Mouse (Mus musculus) A20 (cell line): ENCODE measurements around the gene Col5a3.
"Not testable (repeated sequence)": the region's sequence is repeated elsewhere in the genome, so short reads cannot be mapped to it uniquely, and the experiment has no call there.

ENCODE experiments used
- DNase-seq: peaks from one replicate; pipeline ENCODE4 v3.0.0-alpha.2; 2011; ENCODE audit warnings: low read depth, low spot score

The Col5a3 gene

GRCm38 (mm10) chr9:20814521-20815272 lies at the start of gene Col5a3:
Col5a3 (minus strand) TSS chr9:20815067.
- DNase-seq = no peak

DNA sequence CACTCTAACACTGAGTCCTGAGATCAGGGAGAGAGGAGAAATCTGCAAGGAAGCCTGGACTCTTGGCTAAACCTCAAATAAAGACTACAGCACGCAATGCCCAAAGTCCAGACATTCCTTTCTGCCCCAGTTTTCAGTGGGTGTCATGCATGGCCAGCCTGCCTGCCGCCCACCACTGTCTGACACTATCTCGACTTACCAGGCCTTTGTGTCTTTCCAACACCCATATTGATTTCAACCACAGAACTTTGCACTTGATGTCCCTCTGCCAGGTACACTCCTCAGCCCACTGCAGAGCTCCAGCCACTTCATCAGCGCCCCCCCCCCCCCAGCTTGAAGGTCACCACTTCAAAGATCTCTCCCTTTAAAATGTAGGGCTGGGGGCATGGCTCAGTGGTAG lies 47.4 kb upstream of the Col5a3 start:
- no peak for DNase-seq

DNA sequence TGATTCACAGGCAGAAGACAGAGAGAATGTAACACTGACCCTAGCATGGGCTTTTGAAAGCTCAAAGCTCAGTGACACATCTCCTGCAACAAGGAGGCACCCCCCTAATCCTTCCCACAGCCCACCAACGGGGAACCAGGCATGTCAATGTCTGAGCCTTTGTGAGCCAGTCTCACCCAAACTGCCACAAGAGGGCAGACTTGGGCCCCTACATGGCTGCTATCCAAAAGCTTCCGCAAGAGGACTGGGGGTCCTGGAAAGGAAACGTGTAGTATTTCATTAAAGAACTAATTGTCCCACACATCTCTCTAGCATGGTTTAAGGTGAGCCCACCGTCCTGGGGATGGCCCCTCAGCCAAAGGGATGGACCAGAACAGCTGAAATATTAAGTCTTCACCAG lies 47.0 kb upstream of the Col5a3 start:
- DNase-seq = peak; percentile 60

- DNase-seq = peak; percentile 28
These were observed 45.1 kb upstream of the Col5a3 start for GRCm38 (mm10) chr9:20859926-20860325.

DNA sequence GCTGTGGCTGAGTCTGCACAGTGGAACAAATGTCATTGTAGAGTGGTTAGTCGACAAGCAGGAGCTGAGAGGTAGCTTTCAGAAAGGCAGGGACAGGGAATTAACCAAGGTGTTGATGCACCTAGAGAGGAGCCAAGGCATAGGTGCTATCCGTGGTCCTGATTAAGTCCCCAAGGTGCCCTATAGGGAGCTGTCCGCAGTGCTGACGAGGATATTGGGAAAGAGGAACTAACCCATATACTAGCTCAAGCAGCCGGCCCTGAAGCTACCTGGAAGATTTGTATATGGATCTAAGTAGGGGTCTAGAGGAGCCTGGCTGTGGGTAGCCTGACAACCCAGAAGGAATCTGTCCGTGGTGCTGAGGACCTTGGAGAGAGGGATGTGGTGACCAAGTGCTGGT lies 42.3 kb upstream of the Col5a3 start:
- DNase-seq = peak; percentile 89

DNA sequence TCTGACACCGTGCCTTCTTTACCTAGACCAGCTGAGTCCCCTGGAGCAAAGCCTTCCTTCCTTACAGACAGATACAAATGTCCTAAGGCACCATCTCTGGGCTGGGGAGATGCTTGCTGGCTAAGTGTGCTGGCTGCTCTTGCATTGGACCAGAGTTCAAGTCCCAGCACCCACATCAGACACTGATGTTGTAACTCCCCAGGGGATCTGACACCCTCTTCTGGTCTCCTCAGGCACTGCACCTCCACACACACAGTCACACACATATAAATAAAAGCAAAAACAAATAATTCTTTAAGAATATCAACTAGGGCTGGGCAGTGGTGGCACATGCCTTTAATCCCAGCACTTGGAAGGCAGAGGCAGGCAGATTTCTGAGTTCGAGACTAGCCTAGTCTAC lies 35.3 kb upstream of the Col5a3 start:
- DNase-seq = no peak

DNA sequence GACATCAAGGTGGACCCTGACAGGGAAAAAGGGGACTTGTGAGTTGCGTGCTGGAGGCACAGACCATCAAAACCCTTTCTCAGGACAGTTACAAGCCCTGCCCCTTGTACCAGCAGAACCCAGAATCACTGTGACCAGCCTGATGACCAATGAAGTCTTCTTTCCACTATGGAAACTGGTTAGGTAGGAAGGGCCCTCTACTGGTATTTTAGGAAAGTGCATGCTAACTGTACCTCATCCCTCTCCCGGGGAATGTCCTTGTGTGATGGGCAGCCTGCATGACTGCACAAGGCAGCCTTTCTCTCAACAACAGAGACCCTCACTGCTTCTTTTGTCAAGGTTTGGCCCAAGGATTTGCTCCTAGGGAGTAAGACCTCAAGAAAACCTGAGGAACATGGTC lies 27.8 kb upstream of the Col5a3 start:
- DNase-seq = peak; percentile 25

DNA sequence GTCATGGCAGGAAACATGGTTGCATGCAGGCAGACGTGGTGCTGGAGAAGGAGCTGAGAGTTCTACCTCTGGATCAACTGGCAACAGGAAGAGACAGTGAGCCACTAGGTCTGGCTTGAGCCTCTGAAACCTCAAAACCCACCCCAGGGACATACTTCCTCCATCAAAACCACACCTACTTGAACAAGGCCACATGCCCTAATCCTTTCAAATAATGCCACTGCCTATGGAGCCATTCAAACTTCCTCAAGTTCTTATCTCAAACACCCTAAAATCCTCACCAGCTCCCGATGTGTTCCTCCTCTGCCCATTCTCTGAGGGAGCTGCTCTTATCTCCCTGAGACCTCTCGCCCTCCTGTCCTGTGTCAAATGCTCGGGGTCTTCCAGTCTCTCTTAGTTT lies 27.3 kb upstream of the Col5a3 start:
- no peak for DNase-seq

GRCm38 (mm10) chr9:20838931-20839330 lies 24.1 kb upstream of the Col5a3 start:
- no peak for DNase-seq

- DNase-seq = no peak
These were observed 22.5 kb upstream of the Col5a3 start for GRCm38 (mm10) chr9:20837184-20837947.

DNA sequence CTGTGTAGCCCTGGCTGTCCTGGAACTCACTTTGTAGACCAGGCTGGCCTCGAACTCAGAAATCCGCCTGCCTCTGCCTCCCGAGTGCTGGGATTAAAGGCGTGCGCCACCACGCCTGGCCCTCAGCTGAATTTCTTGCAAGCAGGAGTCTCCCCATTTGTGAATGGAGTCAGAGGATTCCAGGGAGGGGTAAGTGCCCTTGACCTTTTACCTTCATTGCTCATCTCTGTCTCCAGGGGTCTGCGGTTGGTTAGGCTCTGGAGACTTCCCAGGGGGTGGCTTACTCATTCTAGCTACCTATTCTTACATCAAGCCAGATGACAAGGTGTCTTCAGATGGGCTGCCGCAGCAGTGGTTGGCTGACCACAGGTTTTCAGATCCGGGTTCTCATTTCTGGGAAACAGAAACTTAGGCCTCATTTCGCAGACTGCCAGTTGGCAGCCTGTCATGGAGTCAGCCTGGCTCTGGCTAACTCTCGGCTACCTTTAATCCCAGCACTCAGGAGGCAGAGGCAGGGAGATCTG lies 20.6 kb upstream of the Col5a3 start:
- not testable (repeated sequence) for DNase-seq

GRCm38 (mm10) chr9:20834881-20835280 lies 20.0 kb upstream of the Col5a3 start:
- DNase-seq = no peak

DNA sequence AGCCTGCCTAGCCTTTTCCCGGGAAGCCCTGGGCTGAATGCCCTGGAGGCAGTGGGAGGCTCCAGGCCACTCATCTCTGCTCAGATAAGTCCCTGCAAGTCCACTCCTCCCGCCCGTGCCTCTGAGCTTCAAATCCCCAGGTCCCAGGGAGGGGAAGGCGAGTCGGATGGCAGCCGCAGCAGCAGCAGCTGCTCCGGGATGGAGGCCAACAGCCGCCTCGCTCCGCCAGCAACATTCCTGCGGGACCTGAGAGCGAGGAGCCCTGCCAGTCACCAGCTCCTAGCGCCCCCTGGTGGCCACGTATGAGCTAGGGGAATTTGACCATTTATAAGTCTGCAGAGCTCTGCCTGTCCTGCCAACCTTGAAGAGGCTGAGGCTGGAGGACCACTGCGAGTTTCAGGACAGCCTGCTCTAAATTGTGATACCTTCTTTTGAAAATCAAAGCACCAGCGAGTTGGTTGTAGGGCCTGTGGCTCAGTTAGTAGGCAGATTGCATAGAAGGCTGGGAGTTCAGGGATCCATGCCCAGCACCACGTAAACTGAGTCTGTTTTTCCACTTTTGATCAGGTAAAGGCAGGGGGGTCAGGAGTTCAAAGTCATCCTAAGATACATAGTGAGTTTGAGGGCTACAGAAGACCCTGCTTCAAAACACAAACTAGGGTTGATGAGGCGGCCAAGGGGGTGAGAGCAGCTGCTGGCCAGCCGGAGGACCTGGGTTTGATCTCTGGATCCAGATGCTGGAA lies 16.2 kb upstream of the Col5a3 start:
- peak; percentile 74 for DNase-seq

DNA sequence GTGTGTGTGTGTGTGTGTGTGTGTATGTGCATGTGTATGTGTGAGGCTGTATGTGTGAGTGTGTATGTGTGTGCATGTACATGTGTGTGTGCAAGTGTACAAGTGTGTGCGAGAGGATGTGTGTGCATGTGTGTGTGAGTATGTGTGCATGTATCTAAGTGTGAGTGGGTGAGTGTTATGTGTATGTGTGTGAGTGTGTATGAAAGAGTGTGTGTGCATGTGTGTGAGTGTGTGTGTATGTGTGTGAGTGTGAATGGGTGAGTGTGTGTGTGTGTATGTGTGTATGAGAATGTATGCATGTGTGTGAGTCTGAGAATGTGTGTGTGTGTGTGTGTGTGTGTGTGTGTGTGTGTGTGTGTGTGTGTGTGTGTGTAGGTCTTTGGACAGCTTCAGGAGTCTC lies 13.3 kb upstream of the Col5a3 start:
- DNase-seq = no peak

DNA sequence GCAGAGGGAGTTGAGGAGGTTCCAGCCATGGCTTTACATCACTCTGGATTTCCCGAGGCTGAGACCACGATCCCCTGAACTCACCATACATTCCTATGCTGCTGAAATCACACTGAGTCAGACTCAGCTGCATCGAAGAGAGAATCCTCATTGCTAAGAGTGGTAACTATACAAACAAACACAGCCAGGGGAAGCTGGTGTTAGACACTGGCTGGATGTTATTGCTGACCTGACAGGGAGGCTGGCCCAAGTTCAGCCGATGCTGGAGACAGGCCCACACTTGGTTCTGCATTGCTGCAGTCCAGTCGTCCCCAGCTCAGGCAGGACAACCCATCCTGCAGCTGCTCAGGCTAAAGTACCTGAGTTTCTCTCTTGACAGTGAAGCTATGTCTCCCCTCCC lies 10.9 kb upstream of the Col5a3 start:
- DNase-seq = no peak

GRCm38 (mm10) chr9:20822821-20823220 lies 8.0 kb upstream of the Col5a3 start:
- no peak for DNase-seq

DNA sequence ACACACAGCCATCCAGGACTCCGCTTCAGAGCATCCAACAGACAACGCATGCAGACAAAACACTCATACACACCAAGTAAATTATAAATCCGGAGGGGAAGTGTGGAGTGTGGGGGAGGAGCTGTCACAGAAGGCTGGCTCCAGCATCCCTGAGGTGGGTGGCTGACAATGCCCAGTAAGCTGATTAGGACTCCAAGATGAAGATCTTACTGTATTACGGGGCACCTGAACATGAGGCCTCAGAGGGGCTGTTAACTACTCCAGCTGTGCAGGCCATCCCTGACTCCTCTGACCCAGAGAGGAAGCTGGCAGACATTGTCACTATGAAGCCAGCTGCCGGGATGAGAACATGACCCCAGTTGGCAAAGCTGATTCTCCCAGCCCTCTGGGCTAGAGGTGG lies 5.1 kb upstream of the Col5a3 start:
- no peak for DNase-seq

DNA sequence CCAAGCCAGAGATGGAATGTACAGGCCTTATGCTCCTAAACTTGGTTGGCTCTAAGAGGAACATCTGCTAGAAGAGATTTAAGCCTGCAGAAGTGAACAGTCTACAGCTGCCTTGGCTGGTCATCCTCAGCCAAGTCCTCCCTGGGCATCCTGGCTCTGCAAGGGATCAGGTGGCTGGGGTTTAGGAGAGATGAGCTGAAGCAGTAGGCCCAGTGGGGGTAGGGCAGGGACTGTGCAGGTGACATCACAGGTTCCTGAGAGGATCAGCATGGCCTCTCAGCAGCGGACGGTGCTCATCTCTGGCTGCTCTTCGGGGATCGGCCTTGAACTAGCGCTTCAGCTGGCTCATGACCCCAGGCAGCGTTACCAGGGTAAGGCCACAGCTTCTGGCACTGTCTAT lies 3.4 kb upstream of the Col5a3 start, which contains the start of gene Rdh8:
Rdh8 (plus strand) TSS at position 268 of the 400 bp plus-strand sequence.
- no peak for DNase-seq

DNA sequence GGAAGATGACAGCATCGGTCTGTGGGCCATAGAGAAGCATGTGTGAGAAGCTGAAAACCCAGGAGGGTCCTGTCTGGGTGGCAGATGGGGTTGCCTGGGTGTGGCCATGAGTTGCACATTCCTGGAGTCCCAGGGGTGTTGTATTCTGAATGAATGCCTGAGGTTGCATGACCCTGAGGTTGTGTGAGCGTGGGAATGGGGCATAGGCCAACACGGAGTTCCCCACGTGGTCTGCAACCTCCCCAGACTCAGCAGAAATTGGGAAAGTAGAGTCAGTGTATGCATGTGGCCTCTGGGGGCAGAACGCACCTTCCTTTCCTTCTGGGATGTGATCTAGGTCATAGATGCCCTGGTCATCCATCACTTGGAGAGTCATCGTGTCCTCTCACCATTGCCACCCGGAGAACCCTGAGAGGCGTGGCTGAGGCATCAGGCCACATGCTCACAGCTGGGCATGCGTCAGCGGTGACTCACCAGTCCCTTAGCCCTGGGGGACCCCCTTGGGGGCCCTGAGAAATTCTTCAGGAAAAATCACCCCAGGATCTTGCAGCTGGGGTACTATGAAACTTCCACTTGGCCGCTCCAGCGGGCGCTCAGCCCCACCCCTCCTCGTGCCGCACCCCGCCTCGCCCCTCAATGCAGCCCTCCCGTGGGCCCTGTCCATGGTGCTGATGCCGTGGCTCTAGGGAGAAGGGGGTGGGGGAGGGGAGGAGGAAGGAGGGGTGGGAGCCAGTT lies 2.2 kb downstream of the Col5a3 start:
- no peak for DNase-seq

- no peak for DNase-seq
These were observed 4.1 kb downstream of the Col5a3 start for GRCm38 (mm10) chr9:20810773-20811172.

DNA sequence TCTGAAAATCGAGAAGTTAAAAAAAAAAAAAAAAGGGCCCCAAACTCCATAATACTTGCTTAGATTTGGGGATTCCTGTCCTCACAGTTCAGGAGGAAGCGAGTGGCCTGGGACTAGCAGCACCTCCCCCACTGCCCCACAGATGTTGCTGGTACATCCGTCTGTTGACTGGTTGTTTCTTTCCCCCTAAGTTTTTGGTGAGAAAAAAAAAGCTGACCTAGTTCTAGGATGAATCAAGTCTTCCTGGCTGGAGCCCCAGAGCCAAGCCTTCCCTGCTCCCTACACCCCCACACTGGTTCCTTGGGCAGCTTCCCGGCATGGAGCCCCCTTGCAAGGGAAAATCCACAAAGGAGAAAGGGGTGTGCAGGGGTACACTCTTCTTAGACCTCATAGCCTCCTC lies 4.6 kb downstream of the Col5a3 start:
- DNase-seq = no peak
